Mouse (Mus musculus): Measurements from ENCODE around the gene Eef1a1.
A peak's percentile ranks its signal among the peaks of the same experiment; 100 is the strongest.
"Not testable (repeated sequence)": the region's sequence is repeated elsewhere in the genome, so short reads cannot be mapped to it uniquely, and the experiment has no call there.

Eef1a1 gene

GRCm38 (mm10) chr9:78506722-78507077, 17.7 kb upstream of the Eef1a1 start:
- DNase-seq (ENCODE audit: low spot score): no peak

GRCm38 (mm10) chr9:78506002-78506721, 17.2 kb upstream of the Eef1a1 start:
- DNase-seq (ENCODE audit: low spot score): no peak

DNA sequence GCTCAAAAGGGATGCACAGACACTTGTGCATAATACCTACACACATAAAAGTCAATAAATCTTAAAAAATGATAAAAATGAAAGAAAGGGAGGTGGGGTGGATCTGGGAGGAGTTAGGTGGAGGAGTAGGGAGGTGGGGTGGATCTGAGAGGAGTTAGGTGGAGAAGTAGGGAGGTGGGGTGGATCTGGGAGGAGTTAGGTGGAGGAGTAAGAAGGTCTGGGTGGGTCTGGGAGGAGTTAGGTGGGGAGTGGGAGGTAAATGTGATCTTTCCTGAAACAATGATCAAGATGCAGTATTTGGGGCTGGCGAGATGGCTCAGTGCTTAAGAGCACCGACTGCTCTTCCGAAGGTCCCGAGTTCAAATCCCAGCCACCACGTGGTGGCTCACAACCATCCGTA, 16.3 kb upstream of the Eef1a1 start:
- no peak for DNase-seq (ENCODE audit: low spot score)

- DNase-seq (ENCODE audit: low spot score): no peak
Observed at GRCm38 (mm10) chr9:78504679-78505078, 15.7 kb upstream of the Eef1a1 start.

DNA sequence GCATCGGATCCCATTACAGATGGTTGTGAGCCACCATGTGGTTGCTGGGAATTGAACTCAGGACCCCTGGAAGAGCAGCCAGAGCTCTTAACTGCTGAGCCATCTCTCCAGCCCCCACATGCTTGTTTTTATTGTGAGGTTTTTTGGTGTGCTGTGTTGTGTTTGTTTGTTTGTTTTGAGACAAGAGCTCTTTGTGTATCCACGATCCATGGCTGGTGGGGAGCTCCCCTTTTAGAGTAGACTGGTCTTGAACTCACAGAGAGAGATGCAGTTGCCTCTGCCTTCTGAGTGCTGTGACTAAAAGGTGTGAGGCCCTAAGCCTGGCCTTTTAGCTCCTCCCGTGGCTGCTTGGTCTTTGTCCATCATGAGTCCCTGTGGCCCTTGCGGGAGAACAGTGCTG, 15.2 kb upstream of the Eef1a1 start:
- DNase-seq (ENCODE audit: low spot score): no peak

GRCm38 (mm10) chr9:78503223-78504079, 14.5 kb upstream of the Eef1a1 start:
- DNase-seq (ENCODE audit: low spot score): no peak

GRCm38 (mm10) chr9:78501284-78501683, 12.3 kb upstream of the Eef1a1 start:
- no peak for DNase-seq (ENCODE audit: low spot score)

- no peak for DNase-seq (ENCODE audit: low spot score)
Observed at GRCm38 (mm10) chr9:78500386-78500785, 11.4 kb upstream of the Eef1a1 start.

GRCm38 (mm10) chr9:78493171-78493570, 4.2 kb upstream of the Eef1a1 start:
- DNase-seq (ENCODE audit: low spot score): no peak

DNA sequence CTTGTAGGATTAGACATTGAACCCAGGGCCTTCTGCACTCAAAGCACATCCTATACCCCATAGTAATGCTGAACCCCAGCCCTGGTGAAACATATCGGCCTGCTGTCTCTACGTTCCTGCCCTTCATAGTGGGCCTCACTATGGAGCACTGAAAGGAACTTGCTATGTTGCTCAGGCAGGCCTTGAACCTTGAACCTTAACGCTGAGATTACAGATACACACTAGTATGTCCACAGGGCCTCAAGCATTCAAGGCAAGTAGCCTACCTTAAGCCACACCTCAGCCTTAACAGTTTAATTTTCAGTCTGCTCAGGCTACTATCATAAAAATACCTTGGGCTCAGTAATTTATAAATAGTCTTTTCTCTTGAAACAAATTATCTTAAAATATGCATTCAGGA, 3.3 kb upstream of the Eef1a1 start:
- no peak for DNase-seq (ENCODE audit: low spot score)

GRCm38 (mm10) chr9:78491169-78491568, 2.2 kb upstream of the Eef1a1 start:
- DNase-seq (ENCODE audit: low spot score): no peak

DNA sequence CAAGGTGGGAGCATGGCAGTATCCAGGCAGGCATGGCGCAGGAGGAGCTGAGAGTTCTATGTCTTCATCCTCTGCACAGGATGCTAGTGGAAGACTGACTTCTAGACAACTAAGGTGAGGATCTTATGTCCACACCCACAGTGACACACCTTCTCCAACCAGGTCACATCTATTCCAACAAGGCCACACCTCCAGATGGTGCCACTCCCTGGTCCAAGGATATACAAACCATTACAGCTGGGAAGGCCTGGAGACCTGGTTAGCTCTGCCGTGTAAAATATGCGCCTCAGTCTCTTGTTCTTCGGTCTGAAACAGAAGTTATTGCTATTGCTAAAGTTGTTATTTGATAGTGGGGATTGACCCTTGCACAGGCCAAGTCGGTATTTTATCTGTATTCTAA, 930 bp downstream of the Eef1a1 start:
- DNase-seq (ENCODE audit: low spot score): not testable (repeated sequence)

DNA sequence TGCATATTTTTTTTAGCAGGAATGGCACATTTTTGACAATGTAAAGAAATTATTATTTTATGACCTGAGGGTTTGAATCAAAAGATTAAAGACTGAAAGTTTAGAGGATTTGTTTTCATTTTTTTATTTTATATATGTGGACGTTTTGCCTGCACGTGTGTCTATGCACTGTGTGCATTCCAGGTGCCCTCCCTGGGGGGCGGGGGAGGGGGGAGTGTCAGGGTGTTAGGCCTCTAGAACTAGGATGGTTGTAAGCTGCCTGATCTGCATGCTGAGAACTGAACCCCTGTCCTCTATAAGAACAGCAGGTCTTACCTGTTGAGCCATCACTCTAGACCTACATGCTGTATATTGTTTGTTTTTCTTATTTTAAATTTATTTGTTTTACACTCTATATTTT, 4.3 kb downstream of the Eef1a1 start:
- no peak for DNase-seq (ENCODE audit: low spot score)

GRCm38 (mm10) chr9:78482386-78482785, 6.6 kb downstream of the Eef1a1 start:
- DNase-seq (ENCODE audit: low spot score): no peak

DNA sequence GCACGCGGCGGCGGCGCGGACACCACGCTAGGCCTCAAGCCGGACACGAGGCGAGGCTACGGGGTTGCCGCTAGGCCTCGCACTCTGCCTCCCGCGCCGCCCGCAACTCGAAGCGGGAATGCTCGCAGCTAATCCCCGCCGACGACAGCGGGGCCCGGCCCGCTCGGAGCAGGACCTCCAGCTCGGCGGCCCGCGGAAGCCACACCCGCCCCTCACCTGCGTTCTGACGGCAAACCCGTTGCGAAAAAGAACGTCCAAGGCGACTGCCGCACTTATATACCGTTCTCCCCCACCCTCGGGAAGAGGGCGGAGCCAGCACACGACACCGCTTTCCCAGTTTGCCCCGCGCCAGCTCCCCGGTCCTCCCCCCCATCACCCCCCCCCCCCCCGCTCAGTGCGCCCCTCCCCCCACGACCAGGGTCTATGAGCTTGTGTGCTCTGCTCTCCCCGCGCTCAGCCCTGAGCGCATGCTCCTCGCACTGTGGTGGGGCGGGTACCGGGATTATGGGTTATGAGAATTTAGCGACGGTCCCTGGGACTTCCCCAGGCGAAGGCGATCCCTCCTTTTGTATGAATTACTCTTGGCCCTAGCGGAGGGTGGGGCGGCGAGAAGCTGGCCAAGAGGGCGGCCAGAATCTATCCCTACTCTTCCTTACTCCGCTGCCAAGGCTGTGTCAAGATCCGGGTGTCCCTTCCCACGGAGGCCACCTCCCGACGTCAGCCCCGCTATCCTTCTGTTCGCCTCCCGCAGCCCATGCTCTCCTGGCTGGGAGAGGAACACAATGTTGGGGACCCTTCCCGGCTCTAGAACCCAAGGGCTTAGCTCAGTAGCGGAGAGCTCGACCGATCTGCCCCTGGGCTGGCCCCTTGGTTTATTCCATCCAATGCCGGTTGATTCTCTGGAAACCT, 7.3 kb downstream of the Eef1a1 start:
- peak; percentile 97 for DNase-seq (ENCODE audit: low spot score)

GRCm38 (mm10) chr9:78480706-78481358, 8.1 kb downstream of the Eef1a1 start:
- DNase-seq (ENCODE audit: low spot score): peak; percentile 84

DNA sequence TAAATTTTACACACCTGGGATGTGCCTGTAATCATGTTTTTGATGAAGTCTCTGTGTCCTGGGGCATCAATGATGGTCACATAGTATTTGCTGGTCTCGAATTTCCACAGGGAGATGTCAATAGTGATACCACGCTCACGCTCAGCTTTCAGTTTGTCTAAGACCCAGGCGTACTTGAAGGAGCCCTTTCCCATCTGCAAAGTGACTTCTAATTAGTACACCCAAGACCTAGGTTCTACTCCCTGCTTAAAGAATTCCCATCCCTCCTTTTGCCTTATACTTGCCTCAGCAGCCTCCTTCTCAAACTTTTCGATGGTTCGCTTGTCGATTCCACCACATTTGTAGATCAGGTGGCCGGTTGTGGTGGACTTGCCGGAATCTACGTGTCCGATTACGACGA, 8.7 kb downstream of the Eef1a1 start:
- not testable (repeated sequence) for DNase-seq (ENCODE audit: low spot score)

- DNase-seq (ENCODE audit: low spot score): not testable (repeated sequence)
Observed at GRCm38 (mm10) chr9:78479308-78479707, 9.6 kb downstream of the Eef1a1 start.

DNA sequence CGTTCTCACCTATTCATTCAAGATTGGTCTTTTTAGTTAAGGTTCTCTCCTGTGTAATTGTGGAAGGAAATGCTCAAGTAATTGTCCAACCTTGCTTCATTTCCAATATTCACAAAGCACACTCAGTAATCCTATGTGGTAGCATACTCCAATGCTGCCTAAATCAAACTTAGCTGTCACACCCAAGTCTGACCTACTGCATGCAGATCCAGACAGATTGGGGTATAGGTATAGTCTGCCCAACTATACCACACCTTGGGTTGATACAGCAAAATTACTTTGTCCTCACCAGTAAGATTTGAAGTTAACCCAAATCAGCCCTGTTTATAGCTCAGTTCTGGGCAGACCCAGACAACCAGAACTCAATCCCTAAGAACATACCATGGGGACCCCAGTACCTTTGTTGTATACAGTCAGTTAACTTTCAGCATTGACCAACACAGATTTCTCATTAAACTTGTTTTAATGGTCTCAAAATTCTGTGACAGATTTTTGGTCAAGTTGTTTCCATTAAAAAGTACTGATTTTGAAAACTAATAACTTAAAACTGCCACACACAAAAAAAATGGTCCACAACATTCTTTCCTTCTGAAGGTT, 10.8 kb downstream of the Eef1a1 start:
- not testable (repeated sequence) for DNase-seq (ENCODE audit: low spot score)

DNA sequence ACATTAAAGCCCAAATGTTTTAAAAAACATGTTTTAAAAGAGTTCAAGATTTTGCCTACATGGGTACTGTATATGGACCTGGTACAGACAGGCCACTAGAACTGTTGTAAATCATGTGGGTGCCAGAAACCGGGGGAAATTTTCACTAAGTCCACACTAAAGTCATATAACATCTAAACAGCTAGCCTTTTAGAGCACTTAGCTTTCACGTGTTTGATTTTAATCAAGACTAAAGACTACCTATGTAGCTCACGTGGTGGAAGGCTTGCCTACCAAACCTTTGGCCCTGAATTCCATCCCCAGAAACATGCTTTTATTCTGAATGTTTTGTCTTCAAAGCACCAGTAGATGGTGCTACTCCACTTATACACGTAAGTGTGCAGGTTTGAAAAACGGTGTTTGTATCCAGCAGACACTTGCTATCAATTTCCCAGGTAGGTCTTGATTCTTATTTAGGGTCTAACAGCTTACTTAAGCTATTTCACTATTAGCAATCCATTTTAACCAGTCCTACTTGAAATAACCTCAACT, 11.9 kb downstream of the Eef1a1 start:
- no peak for DNase-seq (ENCODE audit: low spot score)

DNA sequence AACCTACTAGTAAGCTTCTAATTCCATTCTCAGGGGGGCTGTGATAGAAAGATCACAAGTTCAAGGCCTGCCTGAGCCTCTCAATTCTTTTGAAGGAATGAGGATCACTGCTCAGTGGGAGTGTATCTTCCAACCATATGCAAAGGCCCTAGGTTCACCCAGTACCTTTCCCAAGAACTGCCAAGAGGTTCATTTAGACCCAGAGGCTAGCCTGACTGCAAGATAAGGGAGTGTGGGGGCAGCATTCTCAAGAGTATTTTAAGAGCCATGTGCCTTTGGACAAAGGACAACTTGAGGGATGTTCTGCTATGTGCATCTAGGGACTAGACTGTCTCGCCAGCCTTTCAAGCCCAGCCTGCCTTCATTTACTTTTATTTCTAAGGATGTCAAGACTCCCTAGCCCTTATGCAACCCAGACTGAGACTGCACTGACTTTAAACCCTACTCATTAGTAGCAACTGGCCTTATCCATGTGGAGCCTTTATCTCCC, 12.4 kb downstream of the Eef1a1 start:
- peak; percentile 51 for DNase-seq (ENCODE audit: low spot score)

All from testis, postnatal 14 days (tissue).